Mouse (Mus musculus): Measurements from ENCODE around the gene Lrba.
A peak's percentile ranks its signal among the peaks of the same experiment; 100 is the strongest.

The Lrba gene

GRCm38 (mm10) chr3:86635464-86635863, 411.0 kb downstream of the Lrba start:
- peak; percentile 63; the same call in 1 of the 2 replicates for TF ChIP-seq GATA4 (IDR thresholded peaks at IDR 0.05; ENCODE audit: insufficient replicate concordance, low read length)

- no peak for TF ChIP-seq GATA4 (IDR thresholded peaks at IDR 0.05; ENCODE audit: insufficient replicate concordance, low read length)
Observed at GRCm38 (mm10) chr3:86635940-86636339, 411.5 kb downstream of the Lrba start.

- no peak for TF ChIP-seq GATA4 (IDR thresholded peaks at IDR 0.05; ENCODE audit: insufficient replicate concordance, low read length)
Observed at GRCm38 (mm10) chr3:86638552-86639348, 414.3 kb downstream of the Lrba start.

- no peak for TF ChIP-seq GATA4 (IDR thresholded peaks at IDR 0.05; ENCODE audit: insufficient replicate concordance, low read length)
Observed at GRCm38 (mm10) chr3:86641393-86641792, 416.9 kb downstream of the Lrba start.

DNA sequence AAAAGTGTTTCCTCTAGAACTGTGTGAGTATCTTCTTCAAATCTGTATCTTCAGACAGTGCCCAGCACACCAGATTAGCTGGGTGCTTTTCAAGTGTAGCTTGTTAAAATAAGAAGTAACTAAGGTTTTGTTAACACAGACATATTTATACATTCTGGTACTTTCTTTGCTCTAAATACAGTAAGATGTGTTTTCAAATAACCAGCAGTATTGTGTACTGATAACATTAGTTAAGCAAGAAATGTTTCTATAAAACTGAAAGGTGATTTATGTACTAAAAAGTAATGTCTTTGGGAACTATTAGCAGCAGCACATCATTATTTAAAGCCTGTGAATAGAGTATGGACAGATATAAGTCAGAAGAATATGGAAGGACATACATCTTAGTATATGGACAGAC, 417.3 kb downstream of the Lrba start:
- no peak for TF ChIP-seq GATA4 (IDR thresholded peaks at IDR 0.05; ENCODE audit: insufficient replicate concordance, low read length)

DNA sequence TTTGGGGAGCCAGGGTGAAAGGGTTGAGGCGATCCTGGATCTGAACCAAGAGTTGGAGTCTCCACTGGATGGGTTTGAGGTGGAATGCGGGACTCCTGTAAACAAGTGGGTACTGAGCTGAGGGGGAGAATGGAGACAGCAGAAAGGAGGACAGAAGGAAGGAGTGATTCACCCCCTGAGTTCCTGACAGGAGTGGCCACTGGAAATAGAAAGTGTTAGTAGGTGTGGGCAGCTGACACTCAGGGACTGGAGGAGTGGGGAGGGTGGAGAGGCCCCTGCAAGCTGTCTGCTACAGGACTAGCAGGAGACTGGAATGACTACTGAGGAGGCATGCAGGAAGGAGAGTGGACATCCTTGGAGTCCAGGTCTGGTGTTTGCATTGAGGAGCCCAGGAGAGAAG, 422.3 kb downstream of the Lrba start:
- TF ChIP-seq GATA4 (IDR thresholded peaks at IDR 0.05; ENCODE audit: insufficient replicate concordance, low read length): no peak

DNA sequence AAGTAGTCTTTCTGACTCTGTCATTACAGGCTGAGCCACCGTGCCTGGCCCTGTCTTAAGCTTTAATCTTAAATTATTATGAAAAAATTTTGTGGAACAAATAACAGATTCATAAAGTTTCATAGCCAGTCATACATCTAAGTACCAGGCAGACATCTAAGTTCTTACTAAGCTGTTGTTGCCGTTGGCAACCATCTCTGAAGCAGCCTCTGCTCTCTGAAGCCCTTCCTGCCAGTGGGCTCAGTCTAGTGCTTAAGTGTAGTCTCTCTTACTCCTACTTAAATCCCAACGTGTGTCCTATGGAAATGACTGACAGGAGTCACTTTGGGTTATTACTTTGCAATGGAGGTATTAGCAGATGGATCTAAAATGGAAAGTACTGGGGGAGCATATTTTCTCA, 426.5 kb downstream of the Lrba start:
- TF ChIP-seq GATA4 (IDR thresholded peaks at IDR 0.05; ENCODE audit: insufficient replicate concordance, low read length): no peak

GRCm38 (mm10) chr3:86659326-86659725, 434.8 kb downstream of the Lrba start:
- TF ChIP-seq GATA4 (IDR thresholded peaks at IDR 0.05; ENCODE audit: insufficient replicate concordance, low read length): no peak

GRCm38 (mm10) chr3:86664399-86664798, 439.9 kb downstream of the Lrba start:
- TF ChIP-seq GATA4 (IDR thresholded peaks at IDR 0.05; ENCODE audit: insufficient replicate concordance, low read length): no peak

GRCm38 (mm10) chr3:86668146-86668545, 443.7 kb downstream of the Lrba start:
- no peak for TF ChIP-seq GATA4 (IDR thresholded peaks at IDR 0.05; ENCODE audit: insufficient replicate concordance, low read length)

GRCm38 (mm10) chr3:86677573-86678155, 453.2 kb downstream of the Lrba start:
- TF ChIP-seq GATA4 (IDR thresholded peaks at IDR 0.05; ENCODE audit: insufficient replicate concordance, low read length): no peak

DNA sequence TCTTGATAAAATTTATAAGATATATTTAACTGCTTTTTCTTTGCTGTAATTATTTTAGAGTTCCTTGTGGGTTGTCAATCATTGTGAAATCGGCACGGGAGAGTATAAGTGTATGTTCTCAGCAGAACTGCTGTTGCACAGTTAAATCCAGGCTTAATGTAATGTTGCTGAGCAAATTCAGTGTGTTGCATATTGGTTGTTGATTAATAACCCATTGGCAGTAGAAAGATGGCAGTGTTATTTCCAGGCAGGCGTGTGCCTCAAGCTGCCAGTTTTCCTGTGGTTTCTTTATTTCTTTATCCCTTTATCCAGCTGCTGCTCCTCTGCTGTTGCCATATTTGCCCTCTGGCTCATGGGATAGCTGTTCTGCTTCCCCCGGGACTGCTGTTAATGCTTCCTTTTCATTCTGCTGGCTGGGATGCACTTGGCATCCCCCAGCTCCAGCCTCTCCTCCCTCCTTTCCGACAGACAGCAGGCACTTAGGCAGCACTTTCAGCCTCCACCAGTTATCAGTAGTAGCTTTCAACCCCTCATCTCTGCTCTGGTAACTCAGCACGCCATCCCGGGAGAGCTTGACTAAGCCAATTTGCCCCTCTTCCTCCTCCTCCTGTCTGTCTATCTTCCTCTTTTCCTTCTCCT, 463.2 kb downstream of the Lrba start:
- no peak for TF ChIP-seq GATA4 (IDR thresholded peaks at IDR 0.05; ENCODE audit: insufficient replicate concordance, low read length)

GRCm38 (mm10) chr3:86688438-86688837, 464.0 kb downstream of the Lrba start:
- TF ChIP-seq GATA4 (IDR thresholded peaks at IDR 0.05; ENCODE audit: insufficient replicate concordance, low read length): no peak

GRCm38 (mm10) chr3:86689305-86689704, 464.8 kb downstream of the Lrba start:
- TF ChIP-seq GATA4 (IDR thresholded peaks at IDR 0.05; ENCODE audit: insufficient replicate concordance, low read length): no peak

- TF ChIP-seq GATA4 (IDR thresholded peaks at IDR 0.05; ENCODE audit: insufficient replicate concordance, low read length): no peak
Observed at GRCm38 (mm10) chr3:86692779-86693178, 468.3 kb downstream of the Lrba start.

- TF ChIP-seq GATA4 (IDR thresholded peaks at IDR 0.05; ENCODE audit: insufficient replicate concordance, low read length): no peak
Observed at GRCm38 (mm10) chr3:86693553-86693952, 469.1 kb downstream of the Lrba start.
